Mouse (Mus musculus) embryonic fibroblast, embryonic 13.5 days (primary cell): ENCODE results near the gene Sez6.

Experiments used
- CTCF ChIP-seq: IDR thresholded peaks from 2 replicates; pipeline ENCODE4 v1.5.1; 2011; ENCODE audit warnings: mild to moderate bottlenecking, control low read depth, low read length, moderate library complexity, borderline replicate concordance; ENCODE audit not compliant: insufficient read depth
- POLR2A ChIP-seq: IDR thresholded peaks from 2 replicates; pipeline ENCODE4 v1.6.1; 2011; ENCODE audit warnings: low read depth, mild to moderate bottlenecking, control low read depth, low read length, moderate library complexity

DNA sequence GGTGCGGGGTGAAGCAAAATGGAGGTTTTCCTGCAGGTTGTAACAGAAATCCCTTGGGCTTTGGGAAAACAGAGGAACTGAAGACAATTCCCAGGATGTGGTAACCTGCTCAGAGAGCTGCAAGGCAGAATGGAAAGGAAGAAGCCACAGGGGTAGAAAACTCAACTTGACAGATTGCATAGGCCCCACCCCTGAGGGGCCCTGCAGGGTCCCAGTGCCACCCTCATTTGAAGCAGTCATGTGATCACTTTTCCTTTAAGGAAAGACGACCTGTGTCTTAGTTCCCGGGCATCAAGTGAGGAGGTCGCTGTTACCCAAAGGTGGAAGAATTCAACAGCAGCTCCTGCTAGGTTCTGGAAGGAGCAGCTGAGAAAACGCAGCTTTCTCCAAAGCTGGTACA is 37.7 kb upstream of the Sez6 start:
- TF ChIP-seq CTCF (no peak), POLR2A (no peak)
